Mouse (Mus musculus) yolk sac, embryonic 10.5 days (tissue): ENCODE measurements at regions not wholly inside any gene's neighbourhood (a gene's known extent, or its start where the extent isn't known, plus 50 kb on each side); places are given as distances from the start of the nearest gene placed in this dataset.

Source experiments
- DNase-seq: peaks from one replicate; pipeline ENCODE4 v3.0.0-alpha.2; 2017; ENCODE audit warnings: low spot score

DNA sequence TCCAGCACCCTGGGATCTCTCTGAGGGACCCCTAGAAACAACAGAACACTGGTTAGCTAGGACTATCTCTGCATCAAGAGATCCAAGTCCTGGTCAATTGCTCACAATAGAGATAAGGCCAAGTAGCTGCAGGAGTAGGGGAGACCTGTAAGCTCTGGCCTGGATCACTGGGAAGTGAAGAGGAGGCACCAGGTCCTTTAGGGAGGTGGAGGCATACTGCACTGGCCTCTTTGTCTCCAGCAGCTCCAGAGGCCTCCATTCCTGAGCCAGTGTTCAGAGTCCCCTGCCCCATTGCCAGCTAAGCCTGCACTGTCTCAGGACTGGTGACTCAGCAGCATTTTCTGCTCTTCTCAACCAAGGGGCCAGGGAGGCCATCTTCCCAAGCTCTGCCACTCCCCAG lies 262.3 kb upstream of the Gm4791 start:
- DNase-seq: no peak

DNA sequence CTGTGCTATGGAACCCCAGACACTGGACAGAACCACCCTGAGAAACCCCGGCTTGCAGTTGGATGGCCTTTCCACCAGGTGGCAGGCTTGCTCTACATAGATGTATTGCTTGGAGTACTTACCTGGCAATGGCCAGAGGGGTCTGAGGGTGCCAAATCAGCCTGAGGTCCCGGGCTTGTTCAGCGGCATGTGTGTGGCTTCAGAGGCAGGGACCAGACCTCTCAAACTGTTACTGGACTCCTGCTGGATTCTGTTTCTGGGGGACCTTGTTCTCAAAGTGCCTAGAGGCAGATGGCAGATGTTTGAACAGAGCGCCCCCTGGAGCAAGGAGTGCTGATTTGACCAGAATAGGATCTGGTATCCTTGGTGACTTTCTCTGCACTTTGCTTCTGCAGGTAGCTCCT lies 262.9 kb upstream of the Gm4791 start:
- peak; percentile 75 for DNase-seq

- DNase-seq: no peak
Measured at GRCm38 (mm10) chr9:46728465-46728864, 270.1 kb upstream of the Gm4791 start.

DNA sequence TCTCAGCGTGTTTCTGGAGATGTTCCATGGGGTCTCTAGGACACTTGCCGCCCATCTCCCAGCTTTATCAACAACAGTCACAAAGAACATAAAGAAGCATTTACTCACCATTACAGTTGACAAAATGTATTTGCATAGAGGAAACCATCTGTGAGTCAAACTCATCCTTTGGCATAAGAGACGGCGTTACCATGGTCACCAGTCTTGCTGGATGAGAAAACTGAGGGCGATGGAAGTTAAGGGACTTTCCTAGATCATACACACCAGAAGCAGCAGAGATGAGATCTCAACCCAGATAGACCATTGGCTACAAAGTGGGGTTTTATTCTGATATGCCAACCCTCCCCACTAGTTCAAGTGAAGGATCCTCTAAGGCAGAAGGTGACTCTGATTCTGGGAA lies 274.3 kb upstream of the Gm4791 start:
- DNase-seq: no peak

DNA sequence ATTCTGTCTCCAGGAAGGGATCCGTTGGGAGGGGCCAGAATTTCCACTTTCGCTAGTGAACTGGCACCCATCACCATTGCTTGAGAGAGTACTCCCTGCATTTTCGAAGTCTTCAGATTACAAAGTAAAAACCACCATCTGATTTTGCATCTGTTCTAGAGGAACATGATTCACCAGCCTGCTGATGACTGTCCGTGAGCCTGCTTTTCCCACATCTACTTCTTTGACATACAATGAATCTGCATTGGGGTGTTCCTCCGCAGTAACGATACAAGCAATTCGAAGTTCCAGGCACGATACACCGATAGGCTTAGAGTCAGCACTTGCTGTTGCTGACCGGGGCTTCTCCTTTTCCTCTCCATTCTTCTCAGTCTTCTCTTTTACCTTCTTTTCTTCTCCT lies 285.1 kb upstream of the Gm4791 start:
- no peak for DNase-seq

GRCm38 (mm10) chr9:46704151-46704905 lies 294.2 kb upstream of the Gm4791 start:
- DNase-seq: no peak

DNA sequence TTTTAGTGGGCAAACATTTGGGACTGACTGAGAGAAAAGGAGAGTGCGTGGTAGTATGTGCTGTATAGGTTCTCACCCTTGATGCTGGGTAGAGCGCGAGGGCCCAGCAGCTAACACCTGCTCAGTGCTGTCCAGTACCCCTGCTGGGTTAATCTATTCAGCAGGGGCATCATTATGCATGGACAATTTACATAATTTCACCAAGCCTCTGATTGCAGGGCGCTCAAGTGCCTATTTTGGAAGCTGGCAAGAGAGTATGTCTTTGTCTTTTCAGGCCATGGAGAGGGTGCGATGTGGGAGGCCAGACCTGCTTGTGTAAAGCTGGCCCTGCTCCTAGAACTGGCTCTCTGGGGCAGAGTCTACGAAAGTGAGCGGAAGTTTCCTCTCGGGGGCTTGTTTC lies 294.9 kb upstream of the Gm4791 start:
- DNase-seq: no peak

DNA sequence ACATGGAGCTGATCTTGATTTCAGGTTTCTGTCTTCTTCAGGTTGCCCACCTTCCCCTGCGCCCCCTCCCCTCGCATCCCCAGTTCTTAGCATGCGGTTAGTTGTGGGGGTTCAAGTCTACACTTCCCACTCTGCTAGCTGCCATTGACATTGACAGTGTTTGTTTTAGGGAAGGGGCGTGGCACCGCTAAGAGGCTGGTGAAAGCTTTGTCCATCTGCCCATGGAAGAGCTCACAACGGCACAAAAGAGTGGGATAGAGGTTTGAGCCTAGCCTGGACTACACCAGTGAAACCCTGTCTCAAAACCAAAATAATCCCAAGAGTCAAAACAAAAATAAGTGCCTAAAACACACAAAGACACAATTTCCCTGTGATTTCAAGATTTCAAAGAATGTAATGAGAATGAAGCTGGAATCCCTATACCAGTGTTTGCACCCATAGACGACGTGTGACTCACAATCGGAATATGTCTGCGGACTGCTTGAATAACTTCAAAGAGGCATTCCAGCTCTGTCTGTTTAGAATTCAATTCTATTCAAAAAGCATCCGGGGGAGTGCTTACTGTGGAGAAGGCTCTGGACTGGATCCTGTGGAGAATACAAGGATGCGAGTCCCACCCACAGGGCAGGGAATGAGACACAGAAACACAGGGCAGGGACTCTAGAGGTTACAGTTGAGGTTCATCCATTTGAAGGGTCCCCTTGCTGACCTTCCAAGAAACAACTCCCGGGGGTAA lies 295.5 kb upstream of the Gm4791 start:
- DNase-seq: no peak

- no peak for DNase-seq
Measured at GRCm38 (mm10) chr9:46702053-46702900, 296.3 kb upstream of the Gm4791 start.

GRCm38 (mm10) chr9:46696171-46696570 lies 302.4 kb upstream of the Gm4791 start:
- DNase-seq: no peak

GRCm38 (mm10) chr9:46689331-46689730 lies 309.2 kb upstream of the Gm4791 start:
- no peak for DNase-seq

- DNase-seq: no peak
Measured at GRCm38 (mm10) chr9:46684113-46684850, 314.3 kb upstream of the Gm4791 start.

DNA sequence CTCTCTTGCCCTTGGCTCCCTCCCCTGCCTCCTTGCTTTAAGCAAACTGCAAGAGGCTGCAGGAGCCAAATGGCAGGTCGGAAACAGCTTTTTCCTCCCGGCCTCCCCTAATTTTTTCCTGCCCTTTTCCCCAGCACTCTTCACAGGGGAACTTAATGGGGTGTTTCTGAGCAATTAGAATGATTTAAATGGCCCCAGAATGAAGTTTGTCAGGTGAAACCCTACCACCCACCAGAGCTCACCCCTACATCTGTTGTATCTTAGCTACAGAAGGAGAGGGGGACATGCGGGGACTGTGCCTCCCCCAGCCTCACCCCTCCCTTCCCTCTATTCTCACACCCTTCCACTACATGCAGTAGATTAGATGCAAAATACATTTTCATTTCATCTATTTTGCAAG lies 326.5 kb upstream of the Gm4791 start:
- DNase-seq: no peak

DNA sequence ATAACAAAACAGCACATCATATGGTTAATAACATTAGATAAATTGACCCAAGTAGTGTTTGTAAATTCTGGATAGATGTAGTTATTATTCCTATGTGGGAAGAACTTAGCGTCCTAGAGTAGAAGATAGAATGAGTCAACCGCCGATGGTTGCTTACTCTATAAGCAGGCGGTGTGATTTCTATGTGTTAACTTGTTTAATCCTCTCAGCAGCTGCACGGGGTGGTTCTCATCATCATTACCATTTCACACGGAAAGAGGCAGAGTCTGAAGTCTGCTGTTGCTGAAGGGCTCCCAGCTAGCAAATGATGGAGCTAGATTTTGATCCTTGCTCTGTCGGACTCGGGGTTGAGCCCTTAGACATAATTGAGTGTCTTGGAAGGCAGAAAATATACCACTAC lies 334.6 kb upstream of the 4931429L15Rik start:
- DNase-seq: no peak

- no peak for DNase-seq
Measured at GRCm38 (mm10) chr9:46647238-46647922, 327.6 kb upstream of the 4931429L15Rik start.

GRCm38 (mm10) chr9:46645469-46645884 lies 325.7 kb upstream of the 4931429L15Rik start:
- no peak for DNase-seq

DNA sequence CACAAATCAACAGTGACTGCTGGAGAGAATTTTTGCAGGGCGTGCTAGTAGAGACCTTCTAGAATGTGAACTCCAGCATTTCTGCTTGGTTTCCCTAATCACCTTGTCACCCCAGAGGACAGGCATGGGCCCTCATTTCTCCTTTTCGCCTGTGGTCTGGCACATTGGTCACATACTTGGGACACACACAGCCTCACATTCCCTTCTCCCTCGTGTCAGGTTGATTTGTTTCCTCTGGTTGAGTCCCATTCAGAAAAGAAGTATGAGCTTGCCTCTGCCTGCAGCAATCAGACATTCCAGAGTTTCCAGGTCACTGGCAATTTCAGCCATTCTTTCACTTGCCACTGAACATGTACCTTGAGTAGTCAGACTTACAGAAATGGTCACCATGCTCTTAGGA lies 323.8 kb upstream of the 4931429L15Rik start:
- no peak for DNase-seq

DNA sequence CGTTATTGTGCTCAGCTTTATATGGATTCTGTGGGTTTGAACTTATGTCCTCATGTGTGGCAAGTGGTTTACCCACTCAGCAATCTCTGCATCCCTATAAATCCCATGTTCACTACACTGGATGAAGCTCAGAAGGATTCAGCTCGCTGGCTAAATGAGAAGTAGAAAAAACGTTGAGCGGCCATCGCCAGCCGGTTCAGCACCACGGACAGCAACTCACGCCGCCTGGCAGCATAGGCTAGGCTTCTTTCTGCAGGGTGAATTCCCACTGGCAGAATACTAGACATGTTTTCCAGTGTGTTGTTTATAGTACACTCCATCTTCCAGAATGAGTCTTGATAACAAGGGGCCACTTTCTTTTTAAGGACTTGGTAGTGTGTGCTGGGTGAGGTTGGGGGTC lies 322.9 kb upstream of the 4931429L15Rik start:
- peak; percentile 39 for DNase-seq

GRCm38 (mm10) chr9:46636261-46637010 lies 316.6 kb upstream of the 4931429L15Rik start:
- no peak for DNase-seq

DNA sequence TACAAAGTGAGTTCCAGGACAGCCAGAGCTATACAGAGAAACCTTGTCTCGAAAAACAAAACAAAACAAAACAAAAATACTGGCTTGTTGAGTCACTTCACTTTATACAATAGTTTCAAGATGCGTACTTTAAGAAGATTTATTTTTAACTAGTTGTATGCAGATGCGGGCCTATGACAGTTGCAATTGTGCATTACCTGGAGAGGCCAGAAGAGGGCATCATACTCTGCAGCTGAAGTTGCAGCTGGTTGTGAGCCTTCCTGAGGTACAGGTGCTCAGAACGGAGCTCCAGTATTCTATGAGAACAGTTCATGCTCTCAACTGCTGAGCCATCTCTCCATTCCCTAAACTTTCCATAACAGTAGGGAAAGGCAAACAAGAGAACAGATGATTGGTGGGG lies 314.2 kb upstream of the 4931429L15Rik start:
- DNase-seq: no peak

GRCm38 (mm10) chr9:46632576-46632975 lies 312.8 kb upstream of the 4931429L15Rik start:
- no peak for DNase-seq
